Mouse (Mus musculus) embryonic facial prominence, embryonic 14.5 days (tissue): ENCODE data around the gene Npr3. TPM values are rescaled to one million over a fixed set of nuclear protein-coding genes. Genes with fewer than 3 reads are reported as not detected.

Experiments
- ATAC-seq: fragments of 200-750 bp; cut with Nextera tagmentation; 2 replicates; pipeline ENCODE4 v1.8.0; 2017; ENCODE audit warnings: low read depth, moderate number of reproducible peaks, moderate TSS enrichment
- DNase-seq: peaks from one replicate; pipeline ENCODE4 v3.0.0-alpha.2; 2015; ENCODE audit warnings: low spot score
- H3K27ac ChIP-seq: fragments of 300-500 bp; sonication (generic); replicated peaks from 2 replicates; pipeline ENCODE4 v1.5.1; 2014; ENCODE audit warnings: low read depth, mild to moderate bottlenecking, low read length, moderate library complexity
- H3K27me3 ChIP-seq: fragments of 300-500 bp; sonication (generic); replicated peaks from 2 replicates; pipeline ENCODE4 v1.6.1; 2014; ENCODE audit warnings: low read length; ENCODE audit not compliant: control insufficient read depth, insufficient read depth
- H3K36me3 ChIP-seq: fragments of 300-500 bp; sonication (generic); 2 replicates; pipeline ENCODE4 v1.6.1; 2014; ENCODE audit warnings: low read length, mixed read lengths; ENCODE audit not compliant: control insufficient read depth, insufficient read depth
- H3K4me1 ChIP-seq: fragments of 300-500 bp; sonication (generic); 2 replicates; pipeline ENCODE4 v1.6.1; 2014; ENCODE audit warnings: antibody characterized with exemption, low read length; ENCODE audit not compliant: control insufficient read depth, insufficient read depth
- H3K4me2 ChIP-seq: fragments of 300-500 bp; sonication (generic); 2 replicates; pipeline ENCODE4 v1.6.1; 2014; ENCODE audit warnings: low read depth, mild to moderate bottlenecking, low read length, moderate library complexity, mixed read lengths
- H3K4me3 ChIP-seq: fragments of 300-500 bp; sonication (generic); 2 replicates; pipeline ENCODE4 v1.5.1; 2014; ENCODE audit warnings: low read depth, mild to moderate bottlenecking, low read length
- H3K9ac ChIP-seq: fragments of 300-500 bp; sonication (generic); 2 replicates; pipeline ENCODE4 v1.6.1; 2014; ENCODE audit warnings: low read depth, mild to moderate bottlenecking, low read length, moderate library complexity, mixed read lengths
- H3K9me3 ChIP-seq: fragments of 300-500 bp; sonication (generic); 2 replicates; pipeline ENCODE4 v1.6.1; 2016; ENCODE audit warnings: low read length; ENCODE audit not compliant: control insufficient read depth
- WGBS: fragments of 180-500 bp; shearing (Covaris S2); extraction: QIAGEN DNeasy Blood & Tissue Kit; methylation state at CpG from one replicate; pipeline ENCODE4 v1.1.7; 2014; 5-methylcytosine and 5-hydroxymethylcytosine counted together
- polyA plus RNA-seq: library from polyadenylated mRNA; unstranded; fragments of >200 nt; fragmentation: Nextera tagmentation; extraction: Ambion mirVana; gene quantifications from 2 replicates; pipeline ENCODE4 v1.2.1, GENCODE M21; 2014

The Npr3 gene
- polyA plus RNA-seq, 1 experiment from 2014 or later = 5.4 TPM

GRCm38 (mm10) chr15:11914101-11914500, 7.0 kb upstream of the Npr3 start:
- H3K9ac ChIP-seq = no peak overlapping the region
- H3K4me3 ChIP-seq = no peak overlapping the region
- no peaks in the 10 kb centered on the region for H3K36me3 ChIP-seq
- no peaks in the 10 kb centered on the region for H3K4me1 ChIP-seq
- no peak for ATAC-seq
- H3K9me3 ChIP-seq = no peaks in the 10 kb centered on the region; the same call in 1 of the 2 replicates
- DNase-seq = no peak
- H3K27ac ChIP-seq = no peak overlapping the region
- whole genome bisulfite sequencing = 55% methylated on average over 9 of the region's 9 CpGs
- H3K27me3 ChIP-seq = no peaks in the 10 kb centered on the region
- no peak overlapping the region for H3K4me2 ChIP-seq

- ATAC-seq = no peak
- H3K9ac ChIP-seq = no peak overlapping the region
- WGBS = 33% methylated on average over 6 of the region's 6 CpGs
Measured at GRCm38 (mm10) chr15:11909875-11910274, 2.8 kb upstream of the Npr3 start.

GRCm38 (mm10) chr15:11908166-11908565, 1.1 kb upstream of the Npr3 start:
- Histone ChIP-seq H3K4me3 (no peak overlapping the region), H3K9ac (no peak overlapping the region), H3K36me3 (no peaks in the 10 kb centered on the region), H3K4me2 (peak overlapping the region; percentile 45), H3K27me3 (peaks cover 30% of the 10 kb centered on the region), H3K9me3 (no peaks in the 10 kb centered on the region), H3K27ac (no peak overlapping the region), H3K4me1 (peaks cover 10% of the 10 kb centered on the region)
- 2% methylated on average over 11 of the region's 11 CpGs for WGBS
- DNase-seq (peak; percentile 76), ATAC-seq (peak; percentile 56; the same call in 1 of the 2 replicates)

More at GRCm38 (mm10) chr15:11909875-11910274, 2.8 kb upstream of the Npr3 start:
- Histone ChIP-seq H3K4me2 (no peak overlapping the region), H3K9me3 (no peaks in the 10 kb centered on the region), H3K27ac (no peak overlapping the region), H3K4me1 (peaks cover 3% of the 10 kb centered on the region), H3K36me3 (no peaks in the 10 kb centered on the region), H3K4me3 (no peak overlapping the region), H3K27me3 (peaks cover 15% of the 10 kb centered on the region)
- peak; percentile 55 for DNase-seq

GRCm38 (mm10) chr15:11906021-11906570, 991 bp downstream of the Npr3 start:
- H3K4me3 ChIP-seq = peak overlapping the region; percentile 58
- H3K9me3 ChIP-seq = no peaks in the 10 kb centered on the region
- H3K27me3 ChIP-seq = peaks cover 42% of the 10 kb centered on the region
- H3K9ac ChIP-seq = peak overlapping the region; percentile 68; the same call in 1 of the 2 replicates
- no peaks in the 10 kb centered on the region for H3K36me3 ChIP-seq
- DNase-seq (peak; percentile 76), ATAC-seq (peak; percentile 42)
- peak overlapping the region; percentile 94 for H3K4me2 ChIP-seq
- H3K27ac ChIP-seq = peak overlapping the region; percentile 77; the same call in 1 of the 2 replicates
- WGBS = under 1% methylated on average over 33 of the region's 36 CpGs
- peaks cover 10% of the 10 kb centered on the region for H3K4me1 ChIP-seq

- ATAC-seq = no peak
- peaks cover 42% of the 10 kb centered on the region for H3K27me3 ChIP-seq
Measured at GRCm38 (mm10) chr15:11904848-11905672, 2.0 kb downstream of the Npr3 start.

GRCm38 (mm10) chr15:11904043-11904847, 2.8 kb downstream of the Npr3 start:
- Histone ChIP-seq H3K9ac (peak overlapping the region; percentile 68), H3K36me3 (no peaks in the 10 kb centered on the region), H3K4me3 (peak overlapping the region; percentile 58), H3K4me1 (peaks cover 10% of the 10 kb centered on the region), H3K9me3 (no peaks in the 10 kb centered on the region), H3K4me2 (peak overlapping the region; percentile 94), H3K27me3 (peaks cover 42% of the 10 kb centered on the region), H3K27ac (peak overlapping the region; percentile 3; the same call in 1 of the 2 replicates)
- under 1% methylated on average over 47 of the region's 48 CpGs for WGBS
- ATAC-seq (0 out of 2 replicates have a peak, but pooled peaks have one; percentile 16), DNase-seq (peak; percentile 62)

More at GRCm38 (mm10) chr15:11904848-11905672, 2.0 kb downstream of the Npr3 start:
- DNase-seq = peak; percentile 48
- Histone ChIP-seq H3K4me1 (peaks cover 10% of the 10 kb centered on the region), H3K36me3 (no peaks in the 10 kb centered on the region), H3K4me3 (peak overlapping the region; percentile 58), H3K27ac (peak overlapping the region; percentile 55; the same call in 1 of the 2 replicates), H3K9ac (peak overlapping the region; percentile 68), H3K9me3 (no peaks in the 10 kb centered on the region), H3K4me2 (peak overlapping the region; percentile 94)
- WGBS = 2% methylated on average over 76 of the region's 90 CpGs

- Histone ChIP-seq H3K4me3 (peak overlapping the region; percentile 58), H3K9me3 (no peaks in the 10 kb centered on the region), H3K4me1 (peaks cover 10% of the 10 kb centered on the region), H3K9ac (peak overlapping the region; percentile 68), H3K36me3 (no peaks in the 10 kb centered on the region), H3K4me2 (peak overlapping the region; percentile 94), H3K27ac (0 out of 2 replicates have a peak overlapping the region, but pooled peaks have one; percentile 15), H3K27me3 (peaks cover 42% of the 10 kb centered on the region)
- 5% methylated on average over 34 of the region's 34 CpGs for WGBS
- ATAC-seq (no peak), DNase-seq (peak; percentile 59)
Measured at GRCm38 (mm10) chr15:11903196-11904042, 3.7 kb downstream of the Npr3 start.
